Mouse (Mus musculus): ENCODE measurements around the gene Susd4.

The Susd4 gene

DNA sequence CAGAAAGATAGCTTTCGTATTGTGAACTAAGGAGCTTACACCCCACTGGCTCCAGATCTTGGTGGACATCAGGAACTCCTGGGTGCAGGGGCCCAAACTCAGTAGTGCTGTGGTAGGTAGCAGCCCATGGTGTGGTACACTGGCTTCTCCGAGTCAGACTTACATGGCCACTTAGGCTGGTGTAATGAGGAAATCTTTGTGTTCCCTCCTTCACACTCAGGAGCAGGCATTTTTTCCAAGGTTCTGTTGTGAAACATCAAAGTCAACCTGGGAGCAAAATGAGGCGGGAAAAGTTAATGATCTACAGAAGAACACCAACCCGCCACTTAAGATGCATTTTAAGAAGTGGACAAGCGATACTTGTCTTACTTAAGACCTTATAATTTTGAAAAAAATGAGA lies 21.8 kb downstream of the Susd4 start:
- no peak for DNase-seq (ENCODE audit: low read depth, low spot score)

DNA sequence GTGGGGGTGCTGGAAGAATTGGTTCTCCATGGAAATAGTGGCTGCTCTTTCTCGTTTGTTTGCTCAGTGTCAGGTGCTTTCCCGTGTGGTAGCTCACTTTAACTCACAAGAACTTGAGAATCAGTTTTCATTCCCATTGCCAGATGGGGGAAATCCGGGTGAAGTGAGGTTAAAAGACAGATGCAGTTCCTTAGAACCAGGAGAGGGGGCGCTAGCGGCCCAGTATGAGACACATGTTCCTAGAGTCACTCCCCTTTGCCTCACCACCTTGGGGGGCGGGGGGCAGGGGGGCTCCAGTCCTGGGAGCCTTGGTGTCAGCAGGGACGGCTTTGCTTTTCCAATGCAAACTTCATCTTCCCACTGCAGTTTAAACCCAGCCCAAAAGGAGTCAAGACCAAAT lies 23.4 kb downstream of the Susd4 start:
- DNase-seq (ENCODE audit: low read depth, low spot score) = no peak

DNA sequence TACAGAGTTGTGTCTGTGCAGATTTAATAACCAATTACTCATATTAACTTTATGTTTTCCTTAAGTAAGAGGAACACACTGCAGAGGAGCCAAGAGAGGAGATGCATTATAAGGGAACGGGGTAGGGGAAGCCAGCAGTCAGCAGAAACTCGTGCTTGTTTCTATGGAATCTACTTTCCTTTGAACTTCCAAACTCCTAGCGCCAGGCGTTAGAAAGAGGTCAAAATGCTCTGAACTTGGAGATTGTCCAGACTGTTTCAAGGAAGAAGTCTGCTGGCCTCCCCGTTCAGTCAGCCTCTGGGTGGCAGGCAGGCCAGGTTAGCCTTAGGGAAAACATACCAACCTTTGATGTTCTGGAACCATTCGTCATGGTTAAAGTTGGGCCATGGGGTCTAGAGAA lies 25.2 kb downstream of the Susd4 start:
- no peak for DNase-seq (ENCODE audit: low read depth, low spot score)

DNA sequence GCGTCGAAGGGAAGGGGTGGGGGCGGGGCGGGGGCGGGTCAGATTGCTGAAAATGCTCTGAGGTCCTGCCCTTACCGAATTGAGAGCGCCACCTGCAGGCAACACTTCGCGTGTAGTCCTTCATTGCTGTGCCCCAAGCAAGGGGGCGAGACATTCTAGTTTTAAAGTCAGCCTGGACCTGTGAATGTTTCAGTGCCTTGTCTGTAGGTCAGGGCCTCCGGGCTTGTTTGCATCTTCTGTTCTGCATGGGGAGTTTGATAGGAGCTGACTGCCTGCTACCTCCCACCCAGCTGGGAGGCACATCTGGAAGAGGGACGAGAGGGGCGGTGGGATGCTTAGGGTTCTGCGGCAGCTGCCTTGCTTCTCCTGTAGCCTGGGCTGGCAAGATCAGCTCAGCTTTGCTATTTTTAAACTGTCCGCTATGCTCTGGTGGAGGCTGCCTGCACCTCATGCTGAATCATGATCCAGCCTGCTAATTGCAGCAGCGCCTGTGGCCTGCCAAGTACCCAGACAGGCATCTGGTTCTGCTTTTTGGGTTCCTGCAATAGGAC lies 28.9 kb downstream of the Susd4 start:
- DNase-seq (ENCODE audit: low read depth, low spot score) = peak; percentile 37

DNA sequence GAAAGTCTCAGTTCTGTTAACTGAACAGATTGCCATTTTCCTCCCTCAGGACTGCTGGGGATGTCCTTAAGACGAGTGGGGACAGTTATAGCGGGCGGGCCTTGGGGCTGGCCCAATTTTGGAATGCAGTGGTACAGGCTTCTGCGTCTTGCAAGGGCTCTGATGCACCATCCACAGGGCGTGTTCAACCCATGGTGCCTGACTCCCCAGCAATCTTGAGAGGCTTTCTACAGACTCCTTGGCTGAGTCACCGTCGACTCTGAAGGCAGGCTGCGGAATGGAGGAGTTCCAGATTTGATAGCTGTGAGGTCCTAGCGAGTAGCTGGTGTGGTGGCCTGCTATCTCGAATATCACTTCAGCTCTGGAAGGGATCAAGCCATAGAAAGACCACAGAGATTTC lies 30.6 kb downstream of the Susd4 start:
- DNase-seq (ENCODE audit: low read depth, low spot score) = no peak

DNA sequence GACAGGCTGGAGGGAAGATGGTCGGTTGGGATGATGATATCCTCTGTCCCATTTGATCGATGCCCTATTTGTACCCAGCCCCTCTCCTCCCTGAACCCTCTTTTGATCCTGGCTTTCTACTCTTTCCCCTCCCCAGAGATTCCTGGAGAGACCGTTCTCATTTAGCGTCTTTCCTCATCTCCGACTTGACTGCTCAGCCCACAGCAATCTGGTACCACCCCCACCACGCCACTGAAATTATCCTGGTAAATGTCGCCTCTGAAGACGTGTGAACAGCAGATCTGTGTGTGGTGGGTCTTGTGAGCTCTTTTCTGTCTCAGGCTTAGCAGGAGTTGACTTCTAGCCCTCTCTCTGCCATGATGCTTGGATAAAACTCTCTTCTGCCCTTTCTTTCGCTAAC lies 31.0 kb downstream of the Susd4 start:
- no peak for DNase-seq (ENCODE audit: low read depth, low spot score)

DNA sequence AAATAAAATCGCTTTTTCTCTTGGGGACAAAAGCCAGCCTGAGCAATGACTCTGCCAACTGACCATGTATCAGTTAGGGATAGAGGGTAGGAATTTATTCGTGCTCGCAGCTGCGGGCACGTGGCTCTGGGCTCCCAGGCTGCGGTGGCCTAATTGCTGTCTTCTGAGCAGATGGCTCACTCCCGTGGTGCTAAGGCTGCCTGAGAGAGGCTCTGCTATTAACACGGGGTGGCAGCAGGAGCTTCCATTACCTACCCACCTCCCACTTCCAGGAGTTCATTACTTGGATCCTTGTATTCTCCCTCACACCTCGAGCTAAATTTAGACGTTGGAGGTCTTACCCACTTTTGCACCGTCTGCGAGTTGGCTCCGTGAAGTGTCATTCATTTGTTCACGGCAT lies 33.4 kb downstream of the Susd4 start:
- peak; percentile 8 for DNase-seq (ENCODE audit: low read depth, low spot score)

DNA sequence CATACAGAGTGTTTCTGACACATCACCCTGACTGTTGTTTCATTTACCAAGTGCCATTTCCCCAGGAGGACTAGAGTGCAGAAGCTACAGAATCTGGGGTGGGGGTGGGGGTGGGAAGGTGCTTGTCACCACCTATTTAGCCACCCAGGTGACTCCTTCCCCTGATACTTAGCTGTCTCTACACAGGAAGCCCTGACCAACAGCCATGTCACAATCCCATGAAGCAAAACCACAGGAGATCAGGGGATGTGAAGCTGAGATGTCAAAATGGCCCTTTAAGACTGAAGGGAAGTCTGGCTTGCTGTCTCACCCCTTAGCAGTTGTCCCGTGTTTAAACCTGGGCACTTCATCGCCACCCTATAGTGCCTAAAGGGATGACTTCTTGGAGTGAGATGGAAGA lies 37.9 kb downstream of the Susd4 start:
- no peak for DNase-seq (ENCODE audit: low read depth, low spot score)

DNA sequence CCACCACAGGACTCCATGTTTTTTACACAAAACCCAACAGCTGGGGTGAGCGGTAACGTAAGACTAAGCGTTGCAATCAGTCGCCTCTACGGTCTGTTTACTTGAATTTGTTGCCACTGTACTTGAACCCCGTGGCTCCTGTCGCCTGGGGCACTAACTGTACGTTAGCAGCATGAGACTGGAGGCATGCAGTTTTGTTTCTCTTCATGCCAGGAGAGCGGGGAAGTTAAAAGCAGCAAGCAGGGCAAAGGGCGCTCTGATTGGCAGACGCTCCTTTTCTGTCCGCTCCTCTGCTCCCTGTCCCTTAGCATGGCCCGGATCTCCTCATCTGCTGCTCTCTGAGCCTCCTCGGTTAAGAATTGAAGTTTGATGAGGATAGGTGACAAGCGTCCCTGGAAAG lies 39.2 kb downstream of the Susd4 start:
- no peak for DNase-seq (ENCODE audit: low read depth, low spot score)

DNA sequence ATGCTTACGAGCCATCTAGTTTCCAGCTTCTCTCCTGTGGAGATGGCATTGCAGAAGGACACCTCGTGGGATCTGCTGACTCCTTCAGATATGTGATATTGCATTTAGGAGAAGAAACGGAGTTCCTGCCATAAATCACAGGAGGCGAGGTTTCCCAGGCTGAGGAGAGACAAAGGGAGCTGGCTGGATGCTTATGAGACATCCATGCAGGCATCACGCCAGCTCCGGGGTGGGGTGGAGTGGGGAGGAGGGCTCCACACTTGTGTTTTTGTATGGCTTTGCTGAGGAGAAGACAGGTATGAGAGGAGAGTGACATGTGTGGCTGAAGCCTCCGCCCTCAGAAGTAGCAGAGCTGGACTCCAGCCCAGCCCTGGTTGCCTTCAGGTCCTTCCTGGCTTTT lies 50.3 kb downstream of the Susd4 start:
- no peak for DNase-seq (ENCODE audit: low read depth, low spot score)

DNA sequence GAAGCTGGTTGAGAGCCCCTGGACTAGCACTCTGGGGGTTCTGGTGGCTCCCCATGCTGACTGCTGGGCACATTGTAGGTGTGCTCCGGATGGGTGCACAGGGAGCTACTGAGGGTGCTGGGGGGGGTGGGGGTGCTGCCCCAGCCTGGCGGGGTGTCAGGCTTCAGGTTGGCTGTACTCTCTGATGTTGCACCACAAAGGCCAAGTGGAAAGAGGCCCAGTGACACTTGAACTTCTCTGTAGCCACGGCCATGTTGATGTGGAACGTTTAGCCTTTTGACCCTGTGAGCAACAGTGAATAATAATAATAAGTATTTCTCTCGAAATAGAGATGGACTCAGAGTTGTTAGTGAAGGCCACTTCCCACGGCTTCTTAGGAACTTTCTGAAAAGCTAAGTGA lies 50.9 kb downstream of the Susd4 start:
- no peak for DNase-seq (ENCODE audit: low read depth, low spot score)

DNA sequence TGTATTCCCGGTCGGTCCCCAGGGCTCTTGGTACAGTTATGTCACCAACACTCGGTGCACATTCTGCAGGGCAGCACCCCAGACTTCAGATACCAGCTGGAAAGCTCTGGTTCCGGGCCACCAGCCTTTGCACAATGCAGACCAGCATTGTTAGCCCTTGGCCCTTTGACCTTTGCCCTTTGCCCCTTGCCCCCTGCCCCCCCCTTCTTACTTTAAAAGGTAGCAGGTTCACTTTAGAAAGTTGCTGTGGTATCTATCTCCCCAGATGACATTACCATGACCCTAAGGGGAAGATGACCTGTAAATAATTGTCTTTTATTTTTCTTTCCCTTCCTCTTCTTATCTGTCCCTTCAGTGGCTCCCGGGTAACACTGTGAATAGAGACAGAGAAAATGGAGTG lies 53.4 kb downstream of the Susd4 start:
- DNase-seq (ENCODE audit: low read depth, low spot score) = no peak

DNA sequence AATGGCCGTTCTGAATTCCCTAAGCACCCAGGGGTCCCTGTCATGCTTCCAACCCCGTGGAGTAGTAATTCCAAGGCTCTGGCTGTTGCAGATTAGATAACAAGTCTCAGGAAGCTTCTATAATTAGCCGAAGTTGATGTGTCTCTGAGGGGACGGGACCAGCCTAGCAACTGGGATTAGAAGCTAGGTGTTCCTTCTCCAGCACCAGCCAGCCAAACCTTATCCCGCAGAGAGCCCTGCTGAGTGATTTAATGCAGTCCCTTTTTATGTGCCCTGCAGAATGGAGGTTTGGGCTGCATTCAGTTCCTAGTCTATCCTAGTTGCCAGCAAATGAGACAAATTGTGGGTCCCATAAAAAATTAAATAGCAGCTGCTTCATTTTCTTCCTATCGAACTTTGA lies 54.0 kb downstream of the Susd4 start:
- DNase-seq (ENCODE audit: low read depth, low spot score) = no peak

DNA sequence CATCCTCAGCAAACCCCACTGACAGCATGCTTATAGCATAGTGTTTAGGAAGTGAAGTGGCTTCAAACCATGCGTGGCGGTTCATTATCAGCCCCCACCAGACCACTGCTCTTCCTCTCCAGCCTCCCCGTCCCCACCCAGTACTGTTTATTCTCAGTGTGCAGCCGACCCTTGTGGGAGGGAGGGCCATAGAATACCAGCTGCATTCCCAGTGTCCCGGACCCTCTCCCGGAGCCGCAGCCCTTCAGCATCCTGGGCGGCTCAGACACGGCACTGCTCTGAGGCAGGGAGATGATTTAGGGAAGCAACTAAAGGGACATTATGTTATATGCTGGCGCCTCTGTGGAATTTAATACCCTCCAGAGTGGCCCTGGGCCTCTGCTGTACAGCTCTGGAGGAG lies 55.3 kb downstream of the Susd4 start:
- no peak for DNase-seq (ENCODE audit: low read depth, low spot score)

DNA sequence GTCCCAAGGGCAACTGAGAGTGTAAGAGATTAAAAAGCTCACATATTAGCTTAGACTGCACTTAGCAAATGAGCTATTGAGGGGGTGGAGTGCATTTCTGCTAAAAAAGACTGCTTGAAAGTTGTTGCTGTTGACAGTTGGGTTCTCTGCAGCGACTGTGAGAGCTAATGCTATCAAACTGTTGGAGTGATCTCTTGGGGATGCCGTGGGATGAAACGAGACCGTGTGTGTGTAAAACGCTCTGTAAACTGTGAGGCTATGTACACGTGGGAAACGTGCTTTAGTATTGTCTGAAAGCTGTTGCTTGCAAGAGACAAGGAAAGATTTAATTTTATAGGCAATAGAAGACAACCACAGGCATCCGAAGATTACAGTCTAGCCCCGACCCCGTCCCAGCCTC lies 59.1 kb downstream of the Susd4 start:
- no peak for DNase-seq (ENCODE audit: low read depth, low spot score)

DNA sequence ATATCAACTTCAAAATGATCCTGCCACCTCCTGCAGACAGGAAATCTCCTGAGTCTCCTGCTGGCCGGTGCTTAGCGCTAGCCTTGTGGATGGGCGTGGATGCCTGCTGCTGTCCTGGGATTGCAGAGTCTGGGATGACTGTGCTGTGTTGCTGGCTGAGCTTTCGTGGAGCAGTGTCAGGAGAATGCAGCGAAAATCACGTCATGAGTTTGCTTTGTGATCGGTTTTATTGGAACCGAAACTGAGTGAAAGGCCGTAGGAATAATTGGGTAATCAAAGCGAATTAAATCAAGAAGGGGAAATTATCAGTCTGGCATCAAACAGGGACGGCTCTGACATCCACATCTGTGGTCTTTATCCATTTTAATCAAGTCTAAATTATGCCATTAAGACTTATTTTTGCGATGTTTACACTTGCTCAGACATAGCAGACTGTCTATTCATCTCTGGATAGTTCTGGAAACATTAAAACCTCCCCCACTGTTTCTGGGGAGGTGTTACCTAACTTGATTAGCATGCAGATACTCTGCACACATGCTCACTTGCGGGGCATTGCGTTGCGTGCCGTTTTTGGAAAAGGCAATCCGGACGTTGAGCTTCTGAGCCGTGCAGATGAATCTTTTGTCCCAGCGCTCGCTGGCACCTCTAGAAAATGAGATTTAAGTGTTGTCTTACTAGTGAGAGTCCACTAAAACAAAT lies 60.2 kb downstream of the Susd4 start:
- no peak for DNase-seq (ENCODE audit: low read depth, low spot score)

DNA sequence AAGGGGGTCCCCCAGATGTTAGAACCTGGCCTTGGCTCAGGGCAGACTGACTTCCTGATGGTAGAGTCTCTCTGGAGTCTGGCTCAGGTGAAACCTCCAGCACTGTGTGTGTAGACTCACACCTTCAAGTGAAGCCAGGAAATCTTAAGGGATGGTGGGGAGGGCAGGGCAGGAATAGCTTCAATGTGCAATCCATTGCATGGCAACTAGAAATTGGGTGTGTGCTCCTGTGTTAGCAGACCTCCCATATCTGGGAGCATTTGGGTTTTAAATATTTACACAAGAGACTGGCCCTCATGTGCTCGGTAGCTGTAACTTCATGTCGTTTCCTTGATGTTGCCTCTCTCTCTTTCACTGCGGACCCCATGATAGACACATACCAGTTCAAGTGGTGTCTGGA lies 62.9 kb downstream of the Susd4 start:
- no peak for DNase-seq (ENCODE audit: low read depth, low spot score)

DNA sequence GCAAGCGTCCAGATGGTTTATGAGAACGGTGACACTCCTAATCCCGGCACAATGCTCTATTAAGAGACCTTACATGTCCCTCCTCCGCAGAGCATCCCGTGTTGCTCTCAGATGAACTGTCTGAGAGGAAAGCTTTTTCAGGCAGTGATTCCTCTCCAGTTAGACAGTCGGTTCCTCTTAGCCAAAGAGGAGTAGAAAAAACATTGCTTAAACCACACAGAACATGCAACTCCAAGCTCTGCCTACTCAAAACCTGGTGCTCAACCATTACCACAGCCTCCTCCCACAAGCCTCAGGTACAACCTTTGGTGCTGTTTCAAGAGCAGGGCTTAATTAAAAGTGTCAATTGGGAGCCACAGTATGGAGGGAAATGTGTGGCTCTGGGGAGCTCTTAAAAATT lies 74.4 kb downstream of the Susd4 start:
- no peak for DNase-seq (ENCODE audit: low read depth, low spot score)

DNA sequence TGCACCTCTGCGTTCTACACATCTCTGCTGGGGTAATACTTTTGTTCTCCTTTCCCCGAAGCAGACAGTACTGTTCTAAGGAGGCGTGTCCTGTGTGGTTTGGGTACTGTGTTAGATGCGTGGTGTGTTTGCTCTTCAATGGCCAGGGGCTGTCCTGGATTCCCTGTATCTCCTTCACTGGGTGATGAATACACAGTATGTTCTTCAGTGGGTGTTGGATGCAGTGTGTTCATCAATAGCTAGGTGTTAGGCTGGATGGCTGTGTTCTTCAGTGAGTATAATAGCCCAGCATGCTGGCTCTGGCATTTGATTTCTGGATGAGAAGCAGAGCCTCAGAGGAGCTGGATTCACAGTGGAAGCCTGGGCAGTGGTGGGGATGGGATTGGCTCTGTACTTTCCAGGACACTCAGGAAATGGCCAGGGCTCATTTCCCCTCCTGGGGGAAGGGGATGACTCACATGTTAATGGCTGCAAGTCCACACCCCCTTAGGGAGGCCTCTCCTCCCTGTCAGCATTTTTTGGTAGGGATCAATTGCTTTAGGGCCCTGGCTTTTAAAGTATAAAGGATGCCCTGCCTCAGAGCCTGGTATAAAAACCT lies 75.8 kb downstream of the Susd4 start:
- no peak for DNase-seq (ENCODE audit: low read depth, low spot score)

DNA sequence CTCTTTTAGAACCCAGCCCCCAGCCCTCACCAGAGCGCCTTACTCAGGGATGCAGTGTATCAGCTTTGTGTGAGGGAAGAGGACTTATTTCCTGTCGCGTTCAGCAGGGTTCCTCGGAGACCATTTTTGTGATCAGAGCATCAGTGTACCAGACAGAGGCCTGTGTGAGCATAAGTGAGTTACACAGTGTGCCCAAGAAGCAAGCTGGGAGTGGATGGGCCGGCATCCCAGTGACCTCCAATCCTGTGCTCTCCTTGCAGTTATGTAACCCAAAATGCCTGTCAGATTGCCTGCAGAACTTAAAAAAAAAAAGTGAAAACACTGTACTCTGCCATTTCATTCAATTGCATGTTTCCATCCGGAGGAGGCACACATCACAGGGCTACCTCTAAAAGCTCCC lies 76.4 kb downstream of the Susd4 start:
- DNase-seq (ENCODE audit: low read depth, low spot score) = no peak

DNA sequence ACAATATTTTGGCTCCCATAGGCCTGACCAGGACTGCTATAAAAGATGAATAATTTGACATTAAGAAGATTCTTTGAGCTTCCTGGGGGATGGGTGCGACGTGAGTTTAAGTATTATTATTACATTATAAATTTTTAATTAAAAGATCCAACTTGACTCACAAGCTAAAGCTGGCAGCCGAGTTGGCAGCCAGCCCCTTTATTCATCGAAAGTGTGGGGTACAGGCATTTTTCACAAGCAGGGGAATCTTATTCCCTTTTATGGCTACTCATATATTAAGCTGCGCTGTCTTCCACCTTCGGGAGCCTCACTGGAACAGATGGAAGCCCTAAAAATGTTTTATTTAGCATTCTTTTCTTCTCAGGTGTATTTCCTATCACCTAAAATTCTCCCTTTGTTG lies 76.9 kb downstream of the Susd4 start:
- no peak for DNase-seq (ENCODE audit: low read depth, low spot score)

DNA sequence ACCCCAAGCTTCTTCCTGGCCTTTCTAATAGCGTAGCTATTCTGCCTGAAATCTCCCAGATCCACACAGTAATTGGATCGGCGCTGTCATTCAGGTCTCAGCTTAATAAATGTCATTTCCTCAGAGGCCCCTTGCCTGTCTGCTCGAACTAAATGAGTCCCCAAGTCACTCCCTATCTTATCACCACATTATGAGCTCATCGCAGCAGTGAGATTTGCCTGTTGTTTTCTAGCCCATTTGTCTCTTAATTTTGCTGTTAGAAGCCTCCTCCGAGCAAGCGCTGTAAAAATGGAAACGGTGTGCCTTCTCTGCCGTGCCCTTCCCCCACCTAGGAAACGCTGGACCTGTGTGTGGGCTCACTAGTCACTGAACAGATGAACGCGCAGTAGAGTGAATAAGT lies 85.9 kb downstream of the Susd4 start:
- DNase-seq (ENCODE audit: low read depth, low spot score) = no peak

DNA sequence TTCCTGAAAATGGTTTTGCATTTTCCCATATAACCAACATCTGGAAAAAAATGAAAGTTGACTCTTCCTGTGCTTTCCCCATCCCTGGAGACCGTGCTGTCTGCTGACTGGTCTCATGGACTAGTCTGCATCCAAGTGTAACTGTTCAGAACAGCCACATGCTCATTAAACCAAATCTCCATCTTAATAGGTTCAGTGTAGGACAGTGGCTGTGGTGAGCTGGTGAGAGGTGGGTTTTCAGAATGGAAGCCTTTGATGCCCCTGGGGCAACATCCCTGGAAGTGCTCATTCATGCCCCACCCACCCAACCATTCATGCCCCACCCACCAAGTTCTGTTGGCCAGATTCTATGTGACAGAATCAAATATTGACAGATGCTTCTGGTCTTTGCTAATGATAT lies 86.4 kb downstream of the Susd4 start:
- DNase-seq (ENCODE audit: low read depth, low spot score) = no peak

DNA sequence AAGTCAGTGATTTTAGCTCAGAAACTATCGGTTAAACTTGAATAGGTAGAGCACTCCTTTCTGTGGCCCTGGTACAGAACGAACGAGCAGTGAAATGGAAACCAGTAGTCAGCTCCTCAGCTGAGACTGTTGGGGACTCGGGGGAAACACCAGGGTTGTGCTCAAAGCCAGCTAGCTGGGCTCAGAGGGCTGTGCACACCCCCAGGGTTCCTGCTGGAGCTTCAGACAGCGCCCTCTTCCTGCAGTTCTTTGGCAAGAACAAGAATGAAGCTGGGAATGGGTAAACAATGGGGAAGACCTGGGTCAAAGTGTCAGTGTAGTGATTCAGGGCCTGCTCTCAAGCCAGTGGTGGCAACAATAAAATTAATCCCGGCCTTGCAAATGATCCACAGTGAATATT lies 88.5 kb downstream of the Susd4 start:
- DNase-seq (ENCODE audit: low read depth, low spot score) = no peak

Data from retina, postnatal 7 days (tissue).